Mouse (Mus musculus): ENCODE measurements at regions not wholly inside any gene's neighbourhood (a gene's known extent, or its start where the extent isn't known, plus 50 kb on each side); places are given as distances from the start of the nearest gene placed in this dataset.

DNA sequence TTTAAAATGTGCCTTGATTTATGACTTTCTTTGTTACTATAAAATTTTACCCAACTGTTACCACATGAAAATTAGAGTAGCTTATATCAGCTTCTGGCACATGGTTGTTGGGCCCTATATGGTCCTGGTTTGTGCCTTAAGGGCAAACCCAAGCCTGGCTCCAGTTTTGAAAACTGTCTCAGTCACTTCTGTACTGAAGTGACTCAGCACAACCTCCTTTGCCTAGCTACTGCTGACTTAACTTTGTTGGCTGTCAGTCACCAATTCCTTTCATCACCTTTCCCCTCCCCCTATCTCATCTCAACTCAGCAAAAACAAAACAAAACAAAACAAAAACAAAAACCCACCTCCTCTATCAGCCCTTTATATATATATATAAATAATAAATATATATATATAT lies 251.0 kb upstream of the Myo3a start:
- TF ChIP-seq GATA1 (IDR thresholded peaks at IDR 0.05; ENCODE audit: borderline replicate concordance, low read length) (no peak), FLI1 (IDR thresholded peaks at IDR 0.05; ENCODE audit: low read length) (no peak)
